Mouse (Mus musculus) kidney, adult 2 months (tissue): Measurements from ENCODE around the gene 9330182O14Rik.

Experiments used
- CTCF ChIP-seq: fragments of 200-500 bp; conservative IDR thresholded peaks from 2 replicates; pipeline ENCODE4 v1.5.1; 2011; ENCODE audit warnings: low read depth, mild to moderate bottlenecking, control low read depth, low read length, moderate library complexity, mixed read lengths; ENCODE audit not compliant: insufficient read depth, insufficient read length
- POLR2A ChIP-seq: fragments of 200-500 bp; IDR thresholded peaks from one replicate; pipeline ENCODE4 v1.6.1; 2011; ENCODE audit warnings: low read depth, low read length, control low read depth

- TF ChIP-seq CTCF (no peak), POLR2A (no peak)
Observed at GRCm38 (mm10) chr15:40116396-40116795, 17.8 kb upstream of the 9330182O14Rik start.
